8 mouse cellular contexts compared by ENCODE assay signal in the genomic region with DNA sequence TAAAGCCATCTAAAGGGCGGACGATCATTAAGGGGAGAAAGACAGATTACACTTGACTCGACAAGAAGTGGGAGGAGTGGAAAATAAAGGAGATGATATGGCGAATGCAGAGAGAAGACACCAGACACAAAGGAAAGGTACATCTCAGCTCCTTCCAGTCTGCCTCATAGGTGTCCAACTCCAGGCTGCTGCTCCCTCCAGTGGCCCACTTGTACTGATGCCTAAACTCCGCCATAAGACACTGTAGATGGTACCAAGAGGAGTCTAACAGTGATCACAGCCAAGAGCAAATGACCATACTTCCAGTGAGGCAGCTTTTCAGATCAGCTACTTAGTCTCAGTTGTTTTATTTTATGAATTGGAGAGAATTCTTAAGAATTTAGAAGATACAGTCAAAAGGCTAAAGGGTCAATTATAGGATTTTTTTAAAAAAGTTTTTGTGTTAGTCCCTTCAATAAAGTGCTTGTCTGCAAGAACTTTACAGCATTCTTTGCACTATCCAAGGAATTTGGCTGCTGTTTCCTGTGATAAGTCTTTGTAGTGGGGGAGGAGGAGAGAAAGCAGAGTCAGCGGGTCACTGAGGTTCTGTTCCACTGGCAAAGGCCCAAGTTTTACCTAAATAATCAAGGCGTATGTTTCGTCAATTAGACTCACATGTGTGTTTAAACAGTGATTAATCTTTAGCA.
A peak's percentile ranks its signal among the peaks of the same experiment; 100 is the strongest.
DNase-seq lines count a peak whose midpoint lies in the region; ATAC-seq and TF ChIP-seq lines count a peak whose summit lies in the region.

No protein-coding gene starts in this region.

- no peak overlapping the region for H3K27ac ChIP-seq in hindbrain, postnatal 0 days
- H3K27ac ChIP-seq in hindbrain, embryonic 14.5 days = no peak overlapping the region
- H3K27ac ChIP-seq in intestine, embryonic 14.5 days (ENCODE audit: low read depth) = peak overlapping the region; percentile 78
- H3K27ac ChIP-seq in liver, embryonic 14.5 days = no peak overlapping the region

- H3K4me2 ChIP-seq in hindbrain, postnatal 0 days (ENCODE audit: low read depth, low read length) = no peak overlapping the region
- no peak overlapping the region for H3K4me2 ChIP-seq in hindbrain, embryonic 14.5 days (replicated peaks)
- peak overlapping the region; percentile 38 for H3K4me2 ChIP-seq in intestine, embryonic 14.5 days (ENCODE audit: low read length)
- peak overlapping the region; percentile 22; the same call in 1 of the 2 replicates for H3K4me2 ChIP-seq in liver, embryonic 14.5 days (ENCODE audit: low read depth)

- no peak for ATAC-seq in hindbrain, postnatal 0 days
- no peak for ATAC-seq in hindbrain, embryonic 14.5 days (ENCODE audit: low FRiP score)
- peak; percentile 52; the same call in 1 of the 2 replicates for ATAC-seq in intestine, embryonic 14.5 days (replicated peaks; ENCODE audit: low FRiP score, low TSS enrichment, low read depth)
- 0 out of 2 replicates have a peak, but pooled peaks have one; percentile 45 for ATAC-seq in liver, embryonic 14.5 days (ENCODE audit: insufficient read depth)

- H3K9ac ChIP-seq in hindbrain, postnatal 0 days (replicated peaks; ENCODE audit: low read length) = no peak overlapping the region
- no peak overlapping the region for H3K9ac ChIP-seq in hindbrain, embryonic 14.5 days
- H3K9ac ChIP-seq in intestine, embryonic 14.5 days (ENCODE audit: low read length) = no peak overlapping the region
- no peak overlapping the region for H3K9ac ChIP-seq in liver, embryonic 14.5 days (replicated peaks)

- TF ChIP-seq CTCF in hindbrain, postnatal 0 days (IDR thresholded peaks at IDR 0.05; ENCODE audit: low read depth) = peak; percentile 41; the same call in 1 of the 2 replicates
- TF ChIP-seq CTCF in liver, embryonic 14.5 days (IDR thresholded peaks at IDR 0.05; ENCODE audit: low read depth) = no peak

- H3K27me3 ChIP-seq in hindbrain, postnatal 0 days (ENCODE audit: insufficient read depth, low read length) = no peaks in the 10 kb centered on the region
- H3K27me3 ChIP-seq in hindbrain, embryonic 14.5 days (ENCODE audit: control insufficient read depth, insufficient read depth, low read length) = no peaks in the 10 kb centered on the region
- H3K27me3 ChIP-seq in intestine, embryonic 14.5 days (replicated peaks; ENCODE audit: control insufficient read depth, insufficient read depth, low read length) = no peaks in the 10 kb centered on the region
- H3K27me3 ChIP-seq in liver, embryonic 14.5 days (ENCODE audit: control insufficient read depth, insufficient read depth, low read length) = no peaks in the 10 kb centered on the region

- TF ChIP-seq EP300 in liver, embryonic 14.5 days (IDR thresholded peaks at IDR 0.05; ENCODE audit: low read depth) = no peak

- H3K4me1 ChIP-seq in hindbrain, postnatal 0 days (ENCODE audit: insufficient read depth, low read length) = no peaks in the 10 kb centered on the region
- H3K4me1 ChIP-seq in hindbrain, embryonic 14.5 days (replicated peaks; ENCODE audit: control insufficient read depth, insufficient read depth, low read length) = no peaks in the 10 kb centered on the region
- H3K4me1 ChIP-seq in intestine, embryonic 14.5 days (replicated peaks; ENCODE audit: control insufficient read depth, insufficient read depth, low read length) = peaks cover 45% of the 10 kb centered on the region
- peaks cover 0 to 12% of the 10 kb centered on the region in 2 experiments; a peak in 2 of 4 replicates for H3K4me1 ChIP-seq in liver, embryonic 14.5 days (replicated peaks; ENCODE audit: control insufficient read depth in 2 of 2, insufficient read depth in 2 of 2, low read length in 1 of 2)

- H3K4me3 ChIP-seq in hindbrain, postnatal 0 days (ENCODE audit: low read length) = no peak overlapping the region
- H3K4me3 ChIP-seq in hindbrain, embryonic 14.5 days (replicated peaks; ENCODE audit: low read length) = no peak overlapping the region
- peak overlapping the region; percentile 13; the same call in 1 of the 2 replicates for H3K4me3 ChIP-seq in intestine, embryonic 14.5 days (ENCODE audit: low read depth, low read length)
- no peak overlapping the region for H3K4me3 ChIP-seq in liver, embryonic 14.5 days (ENCODE audit: insufficient read depth in 1 of 2, low read depth in 2 of 2, low read length in 2 of 2)

- H3K9me3 ChIP-seq in hindbrain, postnatal 0 days (ENCODE audit: low read length) = no peaks in the 10 kb centered on the region
- H3K9me3 ChIP-seq in hindbrain, embryonic 14.5 days (ENCODE audit: control insufficient read depth, low read length) = no peaks in the 10 kb centered on the region
- H3K9me3 ChIP-seq in intestine, embryonic 14.5 days (ENCODE audit: control insufficient read depth, low read length) = no peaks in the 10 kb centered on the region
- H3K9me3 ChIP-seq in liver, embryonic 14.5 days (ENCODE audit: control insufficient read depth, low read length) = no peaks in the 10 kb centered on the region

- no peak for DNase-seq in hindbrain, postnatal 0 days (ENCODE audit: low spot score)
- no peak for DNase-seq in hindbrain, embryonic 14.5 days (ENCODE audit: low spot score)
- DNase-seq in ZHBTc4 (ENCODE audit: low read depth, low spot score) = peak; percentile 34
- DNase-seq in intestine, embryonic 14.5 days (ENCODE audit: low spot score) = no peak
- no peak for DNase-seq in liver, embryonic 14.5 days (ENCODE audit: low read depth in 3 of 3, low spot score in 3 of 3)
- DNase-seq in T-cell, adult 2 months (ENCODE audit: low spot score) = no peak
- no peak for DNase-seq in spleen, postnatal 14 days (ENCODE audit: low spot score in 2 of 2)
- no peak for DNase-seq in neural tube, embryonic 10.5 days (ENCODE audit: extremely low spot score, low spot score)

- 76% methylated on average over 8 of the region's 8 CpGs for WGBS in hindbrain, postnatal 0 days
- WGBS in hindbrain, embryonic 14.5 days = 81% methylated on average over 8 of the region's 8 CpGs
- WGBS in intestine, embryonic 14.5 days = 28% methylated on average over 8 of the region's 8 CpGs
- WGBS in liver, embryonic 14.5 days (ENCODE audit: insufficient replicate concordance) = 50% methylated on average over 8 of the region's 8 CpGs

- no peaks in the 10 kb centered on the region for H3K36me3 ChIP-seq in hindbrain, postnatal 0 days (ENCODE audit: insufficient read depth, low read length)
- no peaks in the 10 kb centered on the region for H3K36me3 ChIP-seq in hindbrain, embryonic 14.5 days (replicated peaks; ENCODE audit: control insufficient read depth, insufficient read depth)
- no peaks in the 10 kb centered on the region for H3K36me3 ChIP-seq in intestine, embryonic 14.5 days (ENCODE audit: control insufficient read depth, insufficient read depth, low read length)
- H3K36me3 ChIP-seq in liver, embryonic 14.5 days (replicated peaks; ENCODE audit: control insufficient read depth, insufficient read depth, low read depth) = no peaks in the 10 kb centered on the region

Comparison
In these comparisons a context has a peak if more than half of its experiments do, and no peak if none do; other contexts are left out.
1. ATAC-seq: peak in intestine, embryonic 14.5 days (single experiment) and liver, embryonic 14.5 days (single experiment); none in hindbrain, postnatal 0 days (single experiment) and hindbrain, embryonic 14.5 days (single experiment).
2. H3K4me2 ChIP-seq: peak in intestine, embryonic 14.5 days (single experiment) and liver, embryonic 14.5 days (single experiment); none in hindbrain, postnatal 0 days (single experiment) and hindbrain, embryonic 14.5 days (single experiment).